Mouse (Mus musculus) gastrocnemius, postnatal 25 days (tissue): ENCODE results near the gene Crkl. TPM values are rescaled to one million over a fixed set of nuclear protein-coding genes. Genes with fewer than 3 reads are reported as not detected.

Experiments
- DNase-seq: peaks from one replicate; pipeline ENCODE4 v3.0.0; 2022
- total RNA-seq, 2 experiments: library from RNA; stranded (reverse); gene quantifications; 1 replicate in 1 of 2; 2 replicates in 1 of 2; pipeline ENCODE4 v1.2.3; 2021

The Crkl gene
- total RNA-seq, 2 experiments from 2014 or later: 19.2 to 21.6 TPM

- DNase-seq: no peak
Observed at GRCm38 (mm10) chr16:17528276-17528675, 76.5 kb downstream of the Crkl start.

- DNase-seq: no peak
Observed at GRCm38 (mm10) chr16:17529981-17530586, 78.3 kb downstream of the Crkl start.

GRCm38 (mm10) chr16:17530640-17531288 is 79.0 kb downstream of the Crkl start, which contains the start of gene Thap7:
TSS of gene Thap7 (minus strand) at chr16:17531136.
- DNase-seq: peak; percentile 95

GRCm38 (mm10) chr16:17532271-17532670 is 80.5 kb downstream of the Crkl start:
- DNase-seq: no peak

- DNase-seq: no peak
Observed at GRCm38 (mm10) chr16:17532676-17533329, 81.0 kb downstream of the Crkl start.

- DNase-seq: no peak
Observed at GRCm38 (mm10) chr16:17536584-17536983, 84.8 kb downstream of the Crkl start.

Other genes starting within 250 kb of the Crkl start
- gene Ube2l3, start 249.3 kb upstream of the Crkl start, total RNA-seq: 100 to 1,000 TPM; 129 to 132 TPM
- gene Rimbp3, start 243.4 kb upstream of the Crkl start, total RNA-seq: not detected
- under 1 TPM; 0.83 to 0.97 TPM for gene Hic2, start 218.4 kb upstream of the Crkl start, total RNA-seq
- gene Tmem191c, start 175.9 kb upstream of the Crkl start, total RNA-seq: 1 to 10 TPM; 1.3 to 1.7 TPM
- gene Serpind1, start 120.6 kb upstream of the Crkl start, total RNA-seq: under 1 TPM; 0.18 to 0.32 TPM
- 10 to 100 TPM; 15.2 to 16.5 TPM for gene Snap29, start 46.0 kb upstream of the Crkl start, total RNA-seq
- 10 to 100 TPM; 15.9 to 20.4 TPM for gene Pi4ka, start 45.7 kb upstream of the Crkl start, total RNA-seq
- under 1 TPM; 0.18 to 0.35 TPM for gene Aifm3, start 37.6 kb downstream of the Crkl start, total RNA-seq
- 10 to 100 TPM; 19.2 to 23.6 TPM for gene Lztr1, start 56.7 kb downstream of the Crkl start, total RNA-seq
- gene Thap7, start 79.1 kb downstream of the Crkl start, total RNA-seq: 10 to 100 TPM; 12.8 to 14.5 TPM
- 1 to 10 TPM; 1.2 to 2.0 TPM for gene Lrrc74b, start 109.3 kb downstream of the Crkl start, total RNA-seq
- 1 to 10 TPM; 8.7 to 9.1 TPM for gene P2rx6, start 109.9 kb downstream of the Crkl start, total RNA-seq
- gene Slc7a4, start 131.2 kb downstream of the Crkl start, total RNA-seq: under 1 TPM; 0.32 to 0.36 TPM
- gene Smpd4, start 167.4 kb downstream of the Crkl start, total RNA-seq: 1 to 10 TPM; 7.5 to 9.0 TPM
- 1 to 10 TPM in 1 of 2 experiments, under 1 TPM in 1; 0.77 to 1.6 TPM for gene Ccdc74a, start 194.5 kb downstream of the Crkl start, total RNA-seq